Mouse (Mus musculus) kidney, embryonic 16.5 days (tissue): ENCODE results near the gene AA467197. TPM values are rescaled to one million over a fixed set of nuclear protein-coding genes. Genes with fewer than 3 reads are reported as not detected.

Source experiments
- ATAC-seq: fragments of 200-750 bp; cut with Nextera tagmentation; 2 replicates; pipeline ENCODE4 v1.8.0; 2017; ENCODE audit warnings: moderate TSS enrichment; ENCODE audit not compliant: low FRiP score, low TSS enrichment
- H3K27ac ChIP-seq: fragments of 300-500 bp; sonication (generic); 2 replicates; pipeline ENCODE4 v1.5.1; 2014; ENCODE audit warnings: low read length
- H3K27me3 ChIP-seq: fragments of 300-500 bp; sonication (generic); 2 replicates; pipeline ENCODE4 v1.6.1; 2014; ENCODE audit warnings: low read length, control low read depth, mixed read lengths; ENCODE audit not compliant: insufficient read depth
- H3K36me3 ChIP-seq: fragments of 300-500 bp; sonication (generic); 2 replicates; pipeline ENCODE4 v1.6.1; 2014; ENCODE audit warnings: low read length, control low read depth, mixed read lengths; ENCODE audit not compliant: insufficient read depth
- H3K4me1 ChIP-seq: fragments of 300-500 bp; sonication (generic); 2 replicates; pipeline ENCODE4 v1.6.1; 2014; ENCODE audit warnings: low read length, control low read depth, mixed read lengths; ENCODE audit not compliant: insufficient read depth
- H3K4me2 ChIP-seq: fragments of 300-500 bp; sonication (generic); replicated peaks from 2 replicates; pipeline ENCODE4 v1.6.1; 2014; ENCODE audit warnings: low read depth, low read length
- H3K4me3 ChIP-seq: fragments of 300-500 bp; sonication (generic); 2 replicates; pipeline ENCODE4 v1.5.1; 2014; ENCODE audit warnings: mild to moderate bottlenecking, low read length
- H3K9ac ChIP-seq: fragments of 300-500 bp; sonication (generic); replicated peaks from 2 replicates; pipeline ENCODE4 v1.6.1; 2014; ENCODE audit warnings: low read length
- H3K9me3 ChIP-seq: fragments of 300-500 bp; sonication (generic); 2 replicates; pipeline ENCODE4 v1.6.1; 2016; ENCODE audit warnings: low read length, control low read depth
- WGBS: fragments of 180-500 bp; shearing (Covaris S2); extraction: QIAGEN DNeasy Blood & Tissue Kit; methylation state at CpG from one replicate; pipeline ENCODE4 v1.1.7; 2014; 5-methylcytosine and 5-hydroxymethylcytosine counted together
- polyA plus RNA-seq: library from polyadenylated mRNA; unstranded; fragments of >200 nt; fragmentation: Nextera tagmentation; extraction: Ambion mirVana; gene quantifications from 2 replicates; pipeline ENCODE4 v1.2.1, GENCODE M21; 2015

AA467197 gene
- not detected in 2 replicates for polyA plus RNA-seq

DNA sequence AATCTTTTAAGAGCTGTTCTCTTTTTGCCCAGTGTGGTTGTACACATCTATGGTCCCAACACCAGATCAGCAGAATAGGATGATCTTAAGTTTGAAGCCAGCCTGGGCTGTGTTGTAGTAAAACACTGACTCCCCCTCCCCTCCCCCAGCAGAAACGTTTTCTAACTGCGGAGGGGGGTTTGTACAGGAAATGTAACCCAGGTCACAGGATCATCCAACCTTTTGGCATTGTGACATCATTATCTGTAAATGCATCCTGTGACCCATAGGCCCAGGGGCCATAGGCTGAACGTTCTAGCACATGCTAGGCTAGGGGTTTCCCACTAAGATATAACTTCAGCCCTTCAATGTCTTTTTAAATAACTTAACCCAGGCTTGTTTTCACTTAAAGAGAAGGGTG, at the start of gene AA467197:
Gene AA467197 (plus strand): TSS at position 301 of the 400 bp plus-strand sequence.
- 34% methylated on average over 3 of the region's 3 CpGs for WGBS
- peak within 1 kb of the TSS; percentile 75 for H3K4me2 ChIP-seq
- peak within 1 kb of the TSS; percentile 51 for H3K4me3 ChIP-seq
- H3K27me3 ChIP-seq = peaks cover 18% of the 10 kb centered on the region
- H3K36me3 ChIP-seq = peaks cover 12% of the 10 kb centered on the region
- no peaks in the 10 kb centered on the region for H3K9me3 ChIP-seq
- H3K27ac ChIP-seq = no peak within 1 kb of the TSS
- peaks cover 6% of the 10 kb centered on the region for H3K4me1 ChIP-seq
- H3K9ac ChIP-seq = peak within 1 kb of the TSS; percentile 61; the same call in 1 of the 2 replicates
- no peak for ATAC-seq

DNA sequence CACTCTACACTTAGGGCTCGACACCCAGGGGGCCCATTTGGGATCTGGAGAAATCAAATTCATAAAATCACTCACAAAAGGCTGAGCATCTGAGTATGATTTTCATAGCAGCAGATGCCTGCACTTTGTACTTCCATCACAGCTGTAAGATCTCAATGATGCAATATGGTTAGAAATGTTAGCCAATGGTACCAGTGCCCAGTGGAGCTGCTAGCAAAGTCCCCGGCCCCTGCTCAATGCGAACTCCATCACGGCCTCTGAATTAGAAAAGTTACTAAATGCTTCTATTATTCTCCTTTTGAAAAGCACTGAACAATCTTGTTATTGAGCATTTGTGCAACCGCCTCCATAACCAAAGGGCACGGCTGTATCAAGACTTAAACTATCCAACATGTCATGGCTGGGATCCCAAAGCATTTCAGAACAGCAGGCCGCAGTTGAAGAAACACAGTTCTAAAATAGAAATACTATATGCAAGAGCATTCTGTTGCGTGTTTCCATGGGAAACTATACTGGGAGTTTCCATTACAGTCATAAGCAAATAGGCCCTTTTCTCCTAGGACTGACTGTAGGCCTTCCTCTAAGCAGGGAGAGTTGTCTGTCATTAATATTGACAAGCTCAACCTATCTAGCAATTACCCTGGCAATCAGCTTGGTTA, 48.8 kb upstream of the AA467197 start:
- no peak overlapping the region for H3K27ac ChIP-seq
- H3K4me2 ChIP-seq = no peak overlapping the region
- H3K27me3 ChIP-seq = no peaks in the 10 kb centered on the region
- ATAC-seq = no peak
- H3K9me3 ChIP-seq = no peaks in the 10 kb centered on the region
- no peak overlapping the region for H3K4me3 ChIP-seq
- H3K9ac ChIP-seq = no peak overlapping the region
- no peaks in the 10 kb centered on the region for H3K36me3 ChIP-seq
- peaks cover 5% of the 10 kb centered on the region; the same call in 1 of the 2 replicates for H3K4me1 ChIP-seq
- 90% methylated on average over 8 of the region's 8 CpGs for WGBS

GRCm38 (mm10) chr2:122590351-122590750, 46.4 kb upstream of the AA467197 start:
- H3K4me3 ChIP-seq = no peak overlapping the region
- ATAC-seq = peak; percentile 35; the same call in 1 of the 2 replicates
- no peak overlapping the region for H3K9ac ChIP-seq
- no peak overlapping the region for H3K27ac ChIP-seq
- no peaks in the 10 kb centered on the region for H3K36me3 ChIP-seq
- H3K4me2 ChIP-seq = no peak overlapping the region
- no peaks in the 10 kb centered on the region for H3K27me3 ChIP-seq
- WGBS = 79% methylated on average over 1 of the region's 1 CpGs
- peaks cover 5% of the 10 kb centered on the region; the same call in 1 of the 2 replicates for H3K4me1 ChIP-seq
- no peaks in the 10 kb centered on the region for H3K9me3 ChIP-seq

DNA sequence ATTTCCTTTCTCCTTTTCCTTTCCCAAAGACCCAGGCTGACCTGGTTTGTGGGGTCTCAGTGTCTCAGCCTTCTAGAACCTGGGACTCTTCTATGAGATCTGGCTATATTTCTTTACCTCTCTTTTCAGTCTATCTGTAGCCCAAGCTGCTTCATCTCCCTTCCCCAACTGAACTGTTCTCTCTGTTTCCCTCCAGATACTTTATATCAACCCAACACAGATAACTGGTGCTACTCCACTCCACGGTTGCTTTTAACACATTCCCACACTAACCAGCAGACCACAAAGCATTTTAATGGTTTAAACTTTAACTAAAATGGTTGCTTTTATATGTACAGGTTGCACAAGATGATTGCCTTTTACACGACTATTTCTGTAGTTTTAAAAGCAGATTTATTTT, 45.6 kb upstream of the AA467197 start:
- H3K9me3 ChIP-seq = no peaks in the 10 kb centered on the region
- no peak overlapping the region for H3K9ac ChIP-seq
- no peaks in the 10 kb centered on the region for H3K36me3 ChIP-seq
- no peak overlapping the region for H3K4me3 ChIP-seq
- WGBS = 51% methylated on average over 2 of the region's 2 CpGs
- H3K4me2 ChIP-seq = no peak overlapping the region
- no peak for ATAC-seq
- no peaks in the 10 kb centered on the region for H3K27me3 ChIP-seq
- peaks cover 5% of the 10 kb centered on the region; the same call in 1 of the 2 replicates for H3K4me1 ChIP-seq
- H3K27ac ChIP-seq = peak overlapping the region; percentile 13; the same call in 1 of the 2 replicates

DNA sequence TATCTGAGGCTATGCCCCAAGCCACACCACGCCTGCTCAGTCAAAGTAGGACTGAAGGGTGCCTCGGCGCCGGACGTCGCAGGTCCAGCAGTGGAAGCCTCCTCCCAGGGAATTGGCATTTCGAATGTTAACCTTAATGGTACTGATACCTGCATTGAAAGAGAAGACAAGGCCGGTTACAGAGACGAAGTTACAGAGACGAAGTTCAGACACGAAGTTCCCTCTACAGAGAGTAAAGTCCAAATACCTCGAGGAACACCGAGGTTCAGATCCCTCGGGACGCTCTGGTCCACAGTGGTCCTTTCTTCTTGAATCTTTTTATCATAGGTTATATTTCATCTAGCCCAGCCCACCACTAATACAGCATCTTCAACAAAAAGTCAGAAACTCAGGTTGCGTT, 41.3 kb upstream of the AA467197 start:
- H3K36me3 ChIP-seq = no peaks in the 10 kb centered on the region
- H3K4me1 ChIP-seq = peaks cover 5% of the 10 kb centered on the region; the same call in 1 of the 2 replicates
- H3K9ac ChIP-seq = no peak overlapping the region
- H3K9me3 ChIP-seq = no peaks in the 10 kb centered on the region
- H3K4me3 ChIP-seq = no peak overlapping the region
- ATAC-seq = peak; percentile 19; the same call in 1 of the 2 replicates
- H3K27ac ChIP-seq = peak overlapping the region; percentile 40; the same call in 1 of the 2 replicates
- WGBS = 90% methylated on average over 16 of the region's 16 CpGs
- H3K4me2 ChIP-seq = no peak overlapping the region
- no peaks in the 10 kb centered on the region for H3K27me3 ChIP-seq

DNA sequence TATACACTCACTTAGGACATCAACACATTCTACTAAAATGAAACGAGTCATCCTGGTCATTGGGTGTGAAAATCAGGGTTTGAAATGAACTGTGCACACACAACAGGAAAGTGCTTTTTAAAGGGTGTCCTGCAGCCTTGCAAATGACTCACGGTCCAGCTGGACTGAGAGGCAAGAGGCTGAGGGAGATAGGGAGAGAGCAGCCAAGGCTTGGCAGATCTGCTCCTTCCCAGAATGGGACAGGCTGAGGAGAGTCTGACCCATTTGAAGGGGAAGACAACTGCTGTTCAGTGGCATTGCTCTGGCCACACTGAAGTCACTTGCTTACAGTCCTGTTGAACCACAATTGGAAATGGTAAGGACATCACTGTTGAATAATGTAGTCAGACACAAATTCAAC, 37.0 kb upstream of the AA467197 start:
- no peak overlapping the region for H3K4me3 ChIP-seq
- no peaks in the 10 kb centered on the region for H3K4me1 ChIP-seq
- H3K36me3 ChIP-seq = no peaks in the 10 kb centered on the region
- ATAC-seq = no peak
- WGBS = 85% methylated on average over 2 of the region's 2 CpGs
- H3K9me3 ChIP-seq = no peaks in the 10 kb centered on the region
- no peak overlapping the region for H3K4me2 ChIP-seq
- H3K27me3 ChIP-seq = no peaks in the 10 kb centered on the region
- no peak overlapping the region for H3K9ac ChIP-seq
- H3K27ac ChIP-seq = no peak overlapping the region

DNA sequence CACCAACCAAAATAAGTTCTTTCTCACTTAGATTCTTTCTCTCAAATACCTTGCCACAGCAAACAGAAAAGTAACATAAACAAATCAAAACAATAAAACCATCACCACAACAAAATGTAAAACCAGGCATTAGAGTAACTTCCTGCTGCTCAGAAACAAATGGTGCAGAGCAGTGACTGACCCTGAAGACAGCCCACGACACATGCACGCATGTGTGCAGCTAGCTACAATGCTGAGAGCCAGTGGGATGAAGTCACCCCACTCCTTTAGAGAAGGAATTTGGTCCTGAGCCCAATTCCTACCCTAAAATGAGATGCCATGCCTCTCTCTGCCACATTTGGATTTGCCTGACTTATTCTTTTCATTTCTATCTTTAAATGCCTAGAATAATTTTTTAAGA, 35.4 kb upstream of the AA467197 start:
- Histone ChIP-seq H3K9me3 (no peaks in the 10 kb centered on the region), H3K4me1 (no peaks in the 10 kb centered on the region), H3K27me3 (no peaks in the 10 kb centered on the region), H3K36me3 (no peaks in the 10 kb centered on the region), H3K4me2 (no peak overlapping the region), H3K9ac (no peak overlapping the region), H3K4me3 (no peak overlapping the region), H3K27ac (no peak overlapping the region)
- no peak for ATAC-seq
- 70% methylated on average over 2 of the region's 2 CpGs for WGBS

DNA sequence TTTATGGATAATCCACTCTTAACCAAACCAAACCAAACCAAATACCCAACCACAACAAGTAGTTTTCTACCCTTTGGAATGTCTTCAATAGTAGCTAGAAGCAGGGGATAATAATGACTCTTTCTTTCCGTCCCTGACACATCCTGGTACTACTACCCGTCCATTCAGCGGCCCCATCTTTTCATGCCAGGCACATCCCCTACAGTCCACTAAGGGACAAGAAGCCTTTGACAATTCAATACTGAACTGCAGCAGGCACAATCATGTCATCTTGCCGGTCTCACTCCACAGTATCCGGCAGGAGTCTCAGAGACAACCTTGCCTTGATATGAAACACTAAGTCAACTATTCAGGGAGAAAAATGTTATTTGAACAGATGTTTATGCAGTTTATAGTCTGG, 31.0 kb upstream of the AA467197 start:
- Histone ChIP-seq H3K4me1 (no peaks in the 10 kb centered on the region), H3K27ac (no peak overlapping the region), H3K27me3 (0 out of 2 replicates have a peak, but pooled peaks cover 3% of the 10 kb centered on the region), H3K36me3 (no peaks in the 10 kb centered on the region), H3K9me3 (no peaks in the 10 kb centered on the region), H3K4me2 (no peak overlapping the region), H3K4me3 (no peak overlapping the region), H3K9ac (no peak overlapping the region)
- no peak for ATAC-seq
- WGBS = 89% methylated on average over 5 of the region's 5 CpGs

DNA sequence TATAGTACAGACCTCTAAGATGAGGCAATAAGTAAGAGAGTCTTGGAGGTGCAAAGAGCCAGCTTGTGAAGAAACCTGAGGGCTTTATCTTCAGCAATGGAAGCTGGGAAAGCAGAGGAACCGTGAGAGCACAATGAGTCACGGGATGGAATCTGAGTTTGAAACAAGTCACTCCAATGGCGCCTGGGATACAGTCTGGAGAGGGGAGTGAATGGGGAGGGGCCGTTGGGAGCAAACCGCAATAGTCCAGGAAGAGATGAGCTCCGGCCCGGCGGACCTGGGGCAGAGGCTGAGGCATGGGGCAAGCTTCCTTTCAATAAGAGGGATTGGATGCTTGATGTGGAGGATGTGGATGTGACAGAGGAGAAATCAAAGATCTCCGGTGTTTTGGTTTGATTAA, 28.0 kb upstream of the AA467197 start:
- Histone ChIP-seq H3K27ac (no peak overlapping the region), H3K4me1 (no peaks in the 10 kb centered on the region), H3K9me3 (no peaks in the 10 kb centered on the region), H3K4me3 (no peak overlapping the region), H3K36me3 (no peaks in the 10 kb centered on the region), H3K9ac (no peak overlapping the region), H3K27me3 (peaks cover 10% of the 10 kb centered on the region; the same call in 1 of the 2 replicates), H3K4me2 (no peak overlapping the region)
- WGBS = 78% methylated on average over 9 of the region's 9 CpGs
- ATAC-seq = no peak
